Comparison of ENCODE assay signal across 12 mouse cellular contexts in the genomic region with DNA sequence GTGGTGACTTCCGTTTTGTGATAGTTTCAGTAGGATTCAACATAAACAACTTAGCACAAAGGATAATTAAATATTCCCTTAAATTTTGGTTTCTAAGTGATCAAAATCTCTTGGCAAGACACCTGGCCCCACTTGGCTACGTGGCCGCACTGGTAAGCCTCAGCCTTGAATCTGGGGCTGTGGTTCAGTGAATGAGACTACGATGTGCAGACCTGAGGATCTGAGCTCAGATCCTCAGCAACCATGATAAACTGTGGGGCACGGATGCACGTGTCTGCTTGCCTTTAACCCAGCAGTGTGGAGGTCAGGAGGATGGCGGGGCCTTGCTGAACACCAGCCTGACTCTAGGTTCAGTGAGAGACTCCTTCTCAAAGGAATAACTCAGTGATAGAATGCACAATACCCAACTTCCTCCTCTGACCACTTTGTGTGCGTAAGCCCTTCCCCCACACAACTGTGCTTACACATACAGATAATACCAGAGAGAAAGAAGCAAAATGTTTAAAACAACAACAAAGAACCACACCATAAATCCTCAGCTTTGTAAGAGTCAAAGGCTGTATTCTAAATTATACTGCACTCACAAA. TPM values are rescaled to one million over a fixed set of nuclear protein-coding genes. Genes with fewer than 3 reads are reported as not detected.
DNase-seq lines count a peak whose midpoint lies in the region; ATAC-seq and TF ChIP-seq lines count a peak whose summit lies in the region.
"Had no signal": no experiment of that assay in that cellular context is flagged by ENCODE, and none has a peak within 500 bp of the region (broad histone marks: within the 10 kb centered on the region; RNA-seq: fewer than 3 reads in every experiment).

No protein-coding gene starts in this region.

- peak overlapping the region; percentile 9 for H3K27ac ChIP-seq in hindbrain, embryonic 16.5 days (ENCODE audit: low read depth, low read length)
- no peak overlapping the region for H3K27ac ChIP-seq in hindbrain, embryonic 13.5 days
- no peak overlapping the region for H3K27ac ChIP-seq in thymus, adult 2 months (ENCODE audit: control insufficient read depth, insufficient read depth, low read length)
- H3K27ac ChIP-seq: embryonic facial prominence, embryonic 13.5 days; limb, embryonic 10.5 days; liver, embryonic 15.5 days had no signal

- peaks cover 2% of the 10 kb centered on the region; the same call in 1 of the 2 replicates for H3K4me1 ChIP-seq in hindbrain, embryonic 16.5 days (ENCODE audit: control insufficient read depth, insufficient read depth, low read depth, low read length)
- 0 out of 2 replicates have a peak, but pooled peaks cover 5% of the 10 kb centered on the region for H3K4me1 ChIP-seq in hindbrain, embryonic 13.5 days (replicated peaks)
- H3K4me1 ChIP-seq in thymus, adult 2 months (replicated peaks; ENCODE audit: control insufficient read depth, insufficient read depth, low read length): no peaks in the 10 kb centered on the region
- H3K4me1 ChIP-seq: embryonic facial prominence, embryonic 13.5 days; limb, embryonic 10.5 days; liver, embryonic 15.5 days had no signal

- peak; percentile 51 for DNase-seq in cerebellum, adult 9-10 months
- DNase-seq in cerebellum, adult 8-10 months: no peak
- DNase-seq in thymus, adult 2 months: peak; percentile 23
- no peak for DNase-seq in thymus, adult 18-20 months
- no peak for DNase-seq in kidney, postnatal 10 days
- no peak for DNase-seq in lung, adult 18-20 months
- DNase-seq: adrenal gland, postnatal 36 days had no signal

- no peak for TF ChIP-seq POLR2A in thymus, adult 2 months (IDR thresholded peaks at IDR 0.05; ENCODE audit: control insufficient read depth, extremely low read depth, insufficient read depth, low read length, poor library complexity)

- no peaks in the 10 kb centered on the region for H3K9me3 ChIP-seq in hindbrain, embryonic 16.5 days (ENCODE audit: control insufficient read depth, low read length)
- no peaks in the 10 kb centered on the region for H3K9me3 ChIP-seq in hindbrain, embryonic 13.5 days
- H3K9me3 ChIP-seq: embryonic facial prominence, embryonic 13.5 days; limb, embryonic 10.5 days; liver, embryonic 15.5 days had no signal

- peaks cover 14% of the 10 kb centered on the region; the same call in 1 of the 2 replicates for H3K36me3 ChIP-seq in hindbrain, embryonic 16.5 days (ENCODE audit: control insufficient read depth, insufficient read depth, low read length)
- peaks cover 74% of the 10 kb centered on the region for H3K36me3 ChIP-seq in hindbrain, embryonic 13.5 days
- H3K36me3 ChIP-seq in thymus, adult 2 months (ENCODE audit: control insufficient read depth, insufficient read depth, low read length): peaks cover 34% of the 10 kb centered on the region

- no peak for TF ChIP-seq CTCF in thymus, adult 2 months (IDR thresholded peaks at IDR 0.05; ENCODE audit: borderline replicate concordance, control insufficient read depth, extremely low read depth, insufficient read depth, low read length, poor library complexity)

- H3K4me2 ChIP-seq in hindbrain, embryonic 16.5 days (ENCODE audit: low read length): no peak overlapping the region
- no peak overlapping the region for H3K4me2 ChIP-seq in hindbrain, embryonic 13.5 days
- H3K4me2 ChIP-seq: embryonic facial prominence, embryonic 13.5 days; liver, embryonic 15.5 days had no signal

- WGBS in hindbrain, embryonic 16.5 days: 78% methylated on average over 8 of the region's 8 CpGs
- WGBS in hindbrain, embryonic 13.5 days: 94% methylated on average over 8 of the region's 8 CpGs
- 91% methylated on average over 8 of the region's 8 CpGs for WGBS in thymus, adult 2 months

- no peak overlapping the region for H3K9ac ChIP-seq in hindbrain, embryonic 16.5 days (ENCODE audit: low read depth, low read length)
- no peak overlapping the region for H3K9ac ChIP-seq in hindbrain, embryonic 13.5 days
- H3K9ac ChIP-seq: embryonic facial prominence, embryonic 13.5 days; liver, embryonic 15.5 days had no signal

- no peaks in the 10 kb centered on the region for H3K27me3 ChIP-seq in hindbrain, embryonic 16.5 days (replicated peaks; ENCODE audit: control insufficient read depth, insufficient read depth, low read length)
- no peaks in the 10 kb centered on the region for H3K27me3 ChIP-seq in hindbrain, embryonic 13.5 days
- H3K27me3 ChIP-seq in thymus, adult 2 months (ENCODE audit: control insufficient read depth, insufficient read depth, low read length): no peaks in the 10 kb centered on the region
- H3K27me3 ChIP-seq: embryonic facial prominence, embryonic 13.5 days; liver, embryonic 15.5 days had no signal

- ATAC-seq in hindbrain, embryonic 16.5 days: no peak
- ATAC-seq in hindbrain, embryonic 13.5 days (ENCODE audit: low FRiP score): no peak

- no peak overlapping the region for H3K4me3 ChIP-seq in hindbrain, embryonic 16.5 days (ENCODE audit: low read length)
- H3K4me3 ChIP-seq in hindbrain, embryonic 13.5 days: no peak overlapping the region
- H3K4me3 ChIP-seq in thymus, adult 2 months (ENCODE audit: control insufficient read depth, insufficient read depth, low read length): no peak overlapping the region
- H3K4me3 ChIP-seq: embryonic facial prominence, embryonic 13.5 days; limb, embryonic 10.5 days; liver, embryonic 15.5 days had no signal

RNA-seq across cellular contexts. Expression of a gene that starts 12.1 kb away (rescaled TPM):
- polyA plus RNA-seq in hindbrain, embryonic 16.5 days (2015; fragmentation: Nextera tagmentation; extraction: Ambion mirVana): 431 and 501 TPM in 2 replicates
- 445 and 471 TPM in 2 replicates for polyA plus RNA-seq in hindbrain, embryonic 13.5 days (2015; fragmentation: Nextera tagmentation; extraction: Ambion mirVana)
- 137 and 168 TPM in 2 replicates for polyA plus RNA-seq in thymus, adult 2 months (2012; rRNA removed)

RNA-seq across cellular contexts. Expression of a gene that starts 16.2 kb away (rescaled TPM):
- 13.1 and 14.5 TPM in 2 replicates for polyA plus RNA-seq in hindbrain, embryonic 16.5 days (2015; fragmentation: Nextera tagmentation; extraction: Ambion mirVana)
- polyA plus RNA-seq in hindbrain, embryonic 13.5 days (2015; fragmentation: Nextera tagmentation; extraction: Ambion mirVana): 16.5 and 17.4 TPM in 2 replicates
- 27.8 and 28.8 TPM in 2 replicates for polyA plus RNA-seq in thymus, adult 2 months (2012; rRNA removed)

RNA-seq across cellular contexts. Expression of a gene that starts 29.9 kb away (rescaled TPM):
- polyA plus RNA-seq in hindbrain, embryonic 16.5 days (2015; fragmentation: Nextera tagmentation; extraction: Ambion mirVana): 4.2 and 4.6 TPM in 2 replicates
- 1.8 and 2.6 TPM in 2 replicates for polyA plus RNA-seq in hindbrain, embryonic 13.5 days (2015; fragmentation: Nextera tagmentation; extraction: Ambion mirVana)
- 116 and 163 TPM in 2 replicates for polyA plus RNA-seq in thymus, adult 2 months (2012; rRNA removed)

RNA-seq across cellular contexts. Expression of a gene that starts 55.5 kb away (rescaled TPM):
- polyA plus RNA-seq in hindbrain, embryonic 16.5 days (2015; fragmentation: Nextera tagmentation; extraction: Ambion mirVana): 7.7 and 7.9 TPM in 2 replicates
- polyA plus RNA-seq in hindbrain, embryonic 13.5 days (2015; fragmentation: Nextera tagmentation; extraction: Ambion mirVana): 7.6 and 7.9 TPM in 2 replicates
- polyA plus RNA-seq in thymus, adult 2 months (2012; rRNA removed): 3.7 and 4.3 TPM in 2 replicates

RNA-seq across cellular contexts. Expression of a gene that starts 55.8 kb away (rescaled TPM):
- 3.0 and 3.2 TPM in 2 replicates for polyA plus RNA-seq in hindbrain, embryonic 16.5 days (2015; fragmentation: Nextera tagmentation; extraction: Ambion mirVana)
- 3.2 and 3.6 TPM in 2 replicates for polyA plus RNA-seq in hindbrain, embryonic 13.5 days (2015; fragmentation: Nextera tagmentation; extraction: Ambion mirVana)
- 21.2 and 22.9 TPM in 2 replicates for polyA plus RNA-seq in thymus, adult 2 months (2012; rRNA removed)

Comparison
In these comparisons a context has a peak if more than half of its experiments do, and no peak if none do; other contexts are left out.
1. DNase-seq: peak in cerebellum, adult 9-10 months (single experiment) and thymus, adult 2 months (single experiment); none in cerebellum, adult 8-10 months (single experiment), thymus, adult 18-20 months (0 of 2), kidney, postnatal 10 days (single experiment) and lung, adult 18-20 months (0 of 2).
2. RNA of a gene that starts 29.9 kb away (polyA plus RNA-seq): 116 to 163 TPM in thymus, adult 2 months; 4.2 to 4.6 TPM in hindbrain, embryonic 16.5 days and 1.8 to 2.6 TPM in hindbrain, embryonic 13.5 days; every median in the first group is over 10 times any median in the second.